Mouse (Mus musculus): ENCODE results near the gene 4930442H23Rik. TPM values are rescaled to one million over a fixed set of nuclear protein-coding genes. Genes with fewer than 3 reads are reported as not detected.
"Not testable (repeated sequence)": the region's sequence is repeated elsewhere in the genome, so short reads cannot be mapped to it uniquely, and the experiment has no call there.

The 4930442H23Rik gene
- total RNA-seq, 2 experiments from 2014 or later = not detected

- no peak overlapping the region for H3K4me3 ChIP-seq
- TF ChIP-seq CTCF (conservative IDR thresholded peaks at IDR 0.05) = no peak
- DNase-seq (ENCODE audit: low spot score in 2 of 2) = no peak
- no peak overlapping the region for H3K27ac ChIP-seq
Measured at GRCm38 (mm10) chr10:81180946-81181345, 2.7 kb downstream of the 4930442H23Rik start.

GRCm38 (mm10) chr10:81179451-81180342, 4.0 kb downstream of the 4930442H23Rik start:
- peak; percentile 27; the same call in 1 of the 2 replicates for TF ChIP-seq CTCF (conservative IDR thresholded peaks at IDR 0.05)
- no peak for DNase-seq (ENCODE audit: low spot score in 2 of 2)
- no peak overlapping the region for H3K27ac ChIP-seq
- H3K4me3 ChIP-seq = no peak overlapping the region

DNA sequence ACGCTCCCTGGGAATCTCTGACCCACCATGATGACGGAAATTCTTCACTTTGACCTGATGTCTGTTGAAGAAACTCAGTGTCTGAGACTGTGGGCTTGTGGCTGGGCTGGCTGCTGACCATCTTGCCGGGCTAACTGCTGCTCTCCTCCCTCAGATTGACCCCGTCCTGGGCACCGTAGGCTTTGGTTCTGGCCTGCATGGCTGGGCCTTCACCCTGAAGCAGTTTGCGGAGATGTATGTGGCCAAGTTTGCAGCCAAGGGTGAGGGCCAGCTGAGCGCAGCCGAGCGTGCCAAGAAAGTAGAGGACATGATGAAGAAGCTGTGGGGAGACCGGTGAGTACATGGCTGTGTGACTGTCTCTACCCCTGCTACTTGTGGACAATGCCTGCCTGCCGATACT, 4.7 kb downstream of the 4930442H23Rik start:
- DNase-seq (ENCODE audit: low spot score in 2 of 2) = no peak
- no peak overlapping the region for H3K4me3 ChIP-seq
- H3K27ac ChIP-seq = no peak overlapping the region
- no peak for TF ChIP-seq CTCF (conservative IDR thresholded peaks at IDR 0.05)

DNA sequence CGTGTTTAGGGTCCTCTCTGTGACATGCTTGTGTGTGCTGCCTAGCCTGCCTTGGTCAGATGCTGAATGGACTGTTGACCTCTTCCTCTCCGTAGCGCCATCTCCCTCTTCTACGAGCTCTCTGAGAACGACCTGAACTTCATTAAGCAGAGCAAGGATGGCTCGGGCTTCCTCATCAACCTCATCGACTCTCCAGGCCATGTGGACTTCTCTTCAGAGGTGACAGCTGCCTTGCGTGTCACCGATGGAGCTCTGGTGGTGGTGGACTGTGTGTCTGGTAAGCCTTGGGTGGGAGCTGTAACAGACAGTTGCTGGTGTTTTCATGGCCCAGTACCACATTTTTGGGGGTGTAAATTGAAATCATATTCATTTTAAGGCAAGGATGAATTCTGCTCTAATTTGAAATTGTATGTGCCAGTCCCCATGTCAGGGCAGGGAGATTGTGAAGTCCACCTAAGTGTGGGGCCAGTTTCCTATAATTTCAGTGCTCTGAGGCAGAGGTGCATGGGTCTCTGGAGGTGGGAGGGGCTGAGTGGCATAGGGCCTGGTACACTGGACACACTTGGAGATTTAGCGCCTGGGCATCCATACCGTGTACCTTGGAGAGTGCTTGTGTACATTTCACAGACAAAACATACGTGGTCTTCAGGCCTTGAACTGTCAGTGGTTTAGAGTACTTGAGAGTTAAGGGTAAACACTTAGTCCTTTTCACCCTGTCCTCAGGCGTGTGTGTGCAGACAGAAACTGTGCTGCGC, 5.5 kb downstream of the 4930442H23Rik start:
- DNase-seq (ENCODE audit: low spot score in 2 of 2) = no peak
- no peak for TF ChIP-seq CTCF (conservative IDR thresholded peaks at IDR 0.05)
- Histone ChIP-seq H3K4me3 (peak overlapping the region; percentile 86), H3K27ac (peak overlapping the region; percentile 97)

DNA sequence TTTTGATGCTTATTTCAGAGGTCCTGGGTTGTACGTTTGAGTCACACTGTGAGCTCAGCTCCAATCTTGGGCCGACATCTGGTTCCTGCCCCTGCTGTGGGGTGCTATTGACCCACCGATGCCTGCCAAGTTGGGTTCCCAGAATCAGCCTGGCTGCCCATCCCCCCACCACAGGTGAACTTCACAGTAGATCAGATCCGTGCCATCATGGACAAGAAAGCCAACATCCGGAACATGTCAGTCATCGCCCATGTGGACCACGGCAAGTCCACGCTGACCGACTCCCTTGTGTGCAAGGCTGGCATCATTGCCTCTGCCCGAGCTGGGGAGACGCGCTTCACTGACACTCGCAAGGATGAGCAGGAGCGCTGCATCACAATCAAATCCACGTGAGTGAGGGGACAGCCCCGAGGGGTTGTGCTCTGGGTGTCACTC, 6.1 kb downstream of the 4930442H23Rik start:
- DNase-seq (ENCODE audit: low spot score in 2 of 2) = no peak
- H3K4me3 ChIP-seq = peak overlapping the region; percentile 86
- peak overlapping the region; percentile 97 for H3K27ac ChIP-seq
- no peak for TF ChIP-seq CTCF (conservative IDR thresholded peaks at IDR 0.05)

GRCm38 (mm10) chr10:81176466-81177271, 7.0 kb downstream of the 4930442H23Rik start, which contains the start of gene Eef2:
Gene Eef2 (plus strand): TSS chr10:81176631.
- peak within 1 kb of the TSS; percentile 97 for H3K27ac ChIP-seq
- H3K4me3 ChIP-seq = peak within 1 kb of the TSS; percentile 86
- peak; percentile 96 to 99 for DNase-seq (ENCODE audit: low spot score in 2 of 2)
- TF ChIP-seq CTCF (conservative IDR thresholded peaks at IDR 0.05) = 0 out of 2 replicates have a peak, but pooled peaks have one; percentile 12

DNA sequence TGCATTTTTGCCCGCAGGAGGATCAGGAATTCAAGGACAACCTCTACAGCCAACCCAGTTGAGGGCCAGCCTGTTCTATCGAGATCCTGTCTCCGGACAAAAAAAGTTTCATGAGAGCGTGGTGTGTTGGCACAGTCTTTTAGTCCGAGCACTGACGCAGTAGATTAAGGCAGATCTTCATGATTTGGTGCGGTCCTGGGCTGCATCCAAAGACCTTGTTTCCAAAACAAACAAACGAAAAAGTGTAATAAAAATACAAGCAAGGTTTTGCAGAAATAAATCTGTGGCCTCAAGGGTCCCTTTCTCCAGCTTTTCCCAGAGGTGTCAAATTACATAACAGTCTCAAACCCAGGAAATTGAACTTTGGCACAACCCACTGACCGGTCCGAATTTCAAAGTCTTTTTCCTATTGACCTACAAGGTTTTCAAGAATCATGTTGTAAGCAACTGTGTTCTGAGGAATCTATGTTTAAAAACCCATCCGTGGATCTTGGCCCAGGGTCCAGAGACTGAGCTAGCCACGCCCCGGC, 7.6 kb downstream of the 4930442H23Rik start:
- Histone ChIP-seq H3K4me3 (peak overlapping the region; percentile 86), H3K27ac (peak overlapping the region; percentile 97)
- no peak for DNase-seq (ENCODE audit: low spot score in 2 of 2)
- no peak for TF ChIP-seq CTCF (conservative IDR thresholded peaks at IDR 0.05)

DNA sequence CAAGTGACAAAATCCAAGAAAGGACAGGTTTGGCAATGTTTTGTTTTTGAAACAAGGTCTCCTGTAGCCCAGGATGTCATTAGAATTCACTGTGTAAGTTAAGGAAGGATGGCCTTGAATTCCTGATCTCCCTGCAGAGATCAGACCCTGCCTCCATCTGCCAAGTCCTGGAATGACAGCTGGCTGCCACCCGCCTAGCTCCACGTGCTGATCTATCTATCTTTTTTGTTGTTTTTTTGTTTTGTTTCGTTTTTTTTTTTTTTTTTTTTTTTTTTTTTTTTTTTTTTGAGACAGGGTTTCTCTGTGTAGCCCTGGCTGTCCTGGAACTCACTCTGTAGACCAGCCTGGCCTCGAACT, 8.3 kb downstream of the 4930442H23Rik start:
- peak overlapping the region; percentile 97 for H3K27ac ChIP-seq
- DNase-seq (ENCODE audit: low spot score in 2 of 2) = not testable (repeated sequence)

DNA sequence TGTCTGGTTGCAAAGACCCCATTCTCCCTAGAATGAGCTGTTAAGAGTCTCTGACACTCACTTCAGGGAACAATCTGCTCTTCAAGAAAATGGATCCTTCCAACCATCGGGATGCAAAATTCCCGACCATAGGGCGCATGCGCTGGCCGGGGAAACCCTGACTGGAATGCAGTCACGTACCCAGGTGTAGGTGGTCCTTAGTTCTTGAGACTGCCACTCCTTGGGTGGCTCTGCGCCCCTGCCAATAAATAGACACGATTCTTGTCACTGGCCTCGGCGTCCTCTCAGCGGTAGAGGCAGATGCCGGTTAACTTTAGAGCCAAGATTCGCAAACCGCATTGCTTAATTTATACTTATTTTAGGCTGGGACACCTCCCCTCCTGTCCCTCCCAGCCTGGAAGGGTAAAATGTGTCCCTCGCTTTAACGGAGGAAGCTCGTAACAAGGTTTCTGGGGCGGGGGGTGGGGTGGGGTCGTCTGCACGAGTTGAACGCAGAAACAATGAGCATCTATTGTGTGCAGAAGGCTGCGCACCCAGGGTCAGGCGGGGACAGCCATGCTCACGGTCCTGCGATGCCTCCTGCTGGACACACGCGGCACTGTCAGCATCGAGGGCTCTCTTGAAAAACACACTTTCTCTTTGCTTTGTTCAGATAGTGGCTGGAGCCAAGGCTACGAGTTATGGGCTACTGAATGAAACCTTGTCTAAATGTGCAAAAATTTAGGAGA, 8.9 kb downstream of the 4930442H23Rik start:
- peak; percentile 83 to 88 for DNase-seq (ENCODE audit: low spot score in 2 of 2)
- TF ChIP-seq CTCF (conservative IDR thresholded peaks at IDR 0.05) = peak; percentile 93
- H3K27ac ChIP-seq = peak overlapping the region; percentile 97

More for the DNA sequence above, 8.3 kb downstream of the 4930442H23Rik start:
- peak overlapping the region; percentile 37; the same call in 1 of the 2 replicates for H3K4me3 ChIP-seq

DNA sequence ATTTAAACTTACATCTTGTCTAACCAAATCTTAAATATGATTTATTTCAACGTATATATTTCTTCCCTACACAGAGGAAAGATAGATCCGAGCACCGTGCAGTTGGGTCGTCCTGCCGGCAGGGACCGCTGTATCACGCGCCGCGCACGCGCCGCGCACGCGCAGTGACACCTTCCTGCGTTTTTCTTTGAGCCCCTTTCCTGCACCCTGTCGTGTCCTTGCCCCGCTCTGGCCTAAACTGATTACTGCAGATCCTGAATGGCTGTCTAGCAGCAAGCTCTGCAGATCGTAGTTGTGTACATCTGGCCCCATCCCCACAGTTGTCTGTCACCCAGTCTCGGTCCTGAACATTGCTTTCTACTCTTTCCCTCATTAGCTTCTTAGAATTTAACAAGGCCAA, 10.5 kb downstream of the 4930442H23Rik start:
- Histone ChIP-seq H3K27ac (peak overlapping the region; percentile 97), H3K4me3 (peak overlapping the region; percentile 39)
- TF ChIP-seq CTCF (conservative IDR thresholded peaks at IDR 0.05) = peak; percentile 96
- DNase-seq (ENCODE audit: low spot score in 2 of 2) = peak; percentile 77 to 83

More for the DNA sequence above, 8.9 kb downstream of the 4930442H23Rik start:
- peak overlapping the region; percentile 37 for H3K4me3 ChIP-seq

- DNase-seq (ENCODE audit: low spot score in 2 of 2); H3K27ac ChIP-seq; H3K4me3 ChIP-seq: not testable (repeated sequence)
Measured at GRCm38 (mm10) chr10:81169411-81169900, 14.2 kb downstream of the 4930442H23Rik start.
